Mouse (Mus musculus) liver, embryonic 15.5 days (tissue): ENCODE measurements around the gene Trmt112. TPM values are rescaled to one million over a fixed set of nuclear protein-coding genes. Genes with fewer than 3 reads are reported as not detected.

Experiments used
- ATAC-seq: fragments of 200-750 bp; cut with Nextera tagmentation; 2 replicates; pipeline ENCODE4 v1.8.0; 2017; ENCODE audit warnings: moderate number of reproducible peaks, mild to moderate bottlenecking, moderate library complexity; ENCODE audit not compliant: insufficient read depth
- H3K27ac ChIP-seq: fragments of 300-500 bp; sonication (generic); replicated peaks from 2 replicates; pipeline ENCODE4 v1.5.1; 2015; ENCODE audit warnings: mild to moderate bottlenecking, inconsistent platforms
- H3K27me3 ChIP-seq: fragments of 300-500 bp; sonication (generic); 2 replicates; pipeline ENCODE4 v1.6.1; 2015; ENCODE audit warnings: mild to moderate bottlenecking, inconsistent platforms
- H3K36me3 ChIP-seq: fragments of 300-500 bp; sonication (generic); replicated peaks from 2 replicates; pipeline ENCODE4 v1.6.1; 2015; ENCODE audit warnings: moderate library complexity, mild to moderate bottlenecking, inconsistent platforms
- H3K4me1 ChIP-seq: fragments of 300-500 bp; sonication (generic); replicated peaks from 2 replicates; pipeline ENCODE4 v1.6.1; 2015; ENCODE audit warnings: inconsistent platforms
- H3K4me2 ChIP-seq: fragments of 300-500 bp; sonication (generic); 2 replicates; pipeline ENCODE4 v1.6.1; 2015; ENCODE audit warnings: moderate library complexity, mild to moderate bottlenecking, inconsistent platforms
- H3K4me3 ChIP-seq: fragments of 300-500 bp; sonication (generic); replicated peaks from 2 replicates; pipeline ENCODE4 v1.5.1; 2015; ENCODE audit warnings: mild to moderate bottlenecking, inconsistent platforms
- H3K9ac ChIP-seq: fragments of 300-500 bp; sonication (generic); 2 replicates; pipeline ENCODE4 v1.6.1; 2015; ENCODE audit warnings: moderate library complexity, mild to moderate bottlenecking, inconsistent platforms
- H3K9me3 ChIP-seq: fragments of 300-500 bp; sonication (generic); replicated peaks from 2 replicates; pipeline ENCODE4 v1.6.1; 2016; ENCODE audit warnings: inconsistent platforms
- WGBS: fragments of 180-500 bp; shearing (Covaris S2); methylation state at CpG from one replicate; pipeline ENCODE4 v1.1.7; 2015; ENCODE audit warnings: mixed read lengths; ENCODE audit not compliant: insufficient replicate concordance; 5-methylcytosine and 5-hydroxymethylcytosine counted together
- polyA plus RNA-seq: library from polyadenylated mRNA; unstranded; fragments of >200 nt; fragmentation: Nextera tagmentation; extraction: Ambion mirVana; gene quantifications from 2 replicates; pipeline ENCODE4 v1.2.1, GENCODE M21; 2015

The Trmt112 gene
- polyA plus RNA-seq, 1 experiment from 2014 or later = 67.9 TPM

DNA sequence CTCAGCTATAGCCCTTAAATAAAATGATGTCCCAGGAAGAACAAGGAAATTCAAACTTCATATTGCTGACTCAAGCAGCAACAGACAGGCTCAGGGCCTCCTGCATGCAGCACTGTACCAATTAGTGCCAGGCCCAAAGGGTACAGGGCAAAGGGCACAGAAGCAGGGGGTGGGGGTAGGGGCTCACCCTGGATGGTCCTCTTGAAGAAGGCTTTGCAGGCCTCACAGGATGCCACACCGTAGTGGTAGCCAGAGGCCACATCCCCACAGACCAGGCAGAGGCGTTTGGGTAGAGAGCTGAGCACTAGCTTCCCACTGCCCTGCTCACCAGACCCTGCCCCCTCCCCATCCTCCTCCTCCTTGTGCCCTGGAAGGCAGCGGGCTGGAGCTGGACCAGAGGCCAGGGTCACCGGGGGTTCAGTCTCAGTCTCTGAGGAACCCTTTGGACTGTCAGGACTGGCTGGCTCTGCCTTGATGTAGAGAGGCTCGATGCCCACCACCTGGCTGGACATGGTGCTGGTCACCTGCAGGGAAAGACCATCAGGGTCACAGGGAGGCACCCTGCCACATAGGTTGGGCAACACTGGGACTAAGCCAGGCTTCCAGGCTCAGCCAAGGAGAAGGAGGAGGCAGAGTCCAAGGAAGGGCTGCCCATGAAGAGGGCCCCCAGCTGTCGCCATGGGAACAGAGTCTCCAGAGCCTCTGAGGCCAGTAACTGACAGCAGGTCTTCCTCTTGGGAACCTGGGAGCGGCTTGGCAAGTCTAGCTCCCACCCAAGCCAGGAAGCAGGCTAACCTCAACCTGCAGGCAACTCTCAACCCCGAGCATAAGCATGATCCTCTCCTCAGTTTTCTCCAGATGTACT, 10.6 kb downstream of the Trmt112 start:
- Histone ChIP-seq H3K9me3 (no peaks in the 10 kb centered on the region), H3K4me3 (peak overlapping the region; percentile 84), H3K36me3 (no peaks in the 10 kb centered on the region), H3K27me3 (peaks cover 26% of the 10 kb centered on the region), H3K27ac (peak overlapping the region; percentile 88; the same call in 1 of the 2 replicates), H3K4me1 (peaks cover 65% of the 10 kb centered on the region), H3K4me2 (peak overlapping the region; percentile 100), H3K9ac (peak overlapping the region; percentile 86)
- 45% methylated on average over 8 of the region's 8 CpGs for WGBS
- ATAC-seq = no peak

GRCm38 (mm10) chr19:6920741-6921636, 11.5 kb downstream of the Trmt112 start:
- Histone ChIP-seq H3K27ac (peak overlapping the region; percentile 88), H3K9me3 (no peaks in the 10 kb centered on the region), H3K9ac (peak overlapping the region; percentile 86), H3K4me3 (peak overlapping the region; percentile 84), H3K27me3 (peaks cover 35% of the 10 kb centered on the region), H3K36me3 (no peaks in the 10 kb centered on the region), H3K4me1 (peaks cover 65% of the 10 kb centered on the region), H3K4me2 (peak overlapping the region; percentile 100)
- ATAC-seq = peak; percentile 10; the same call in 1 of the 2 replicates
- WGBS = under 1% methylated on average over 46 of the region's 48 CpGs

DNA sequence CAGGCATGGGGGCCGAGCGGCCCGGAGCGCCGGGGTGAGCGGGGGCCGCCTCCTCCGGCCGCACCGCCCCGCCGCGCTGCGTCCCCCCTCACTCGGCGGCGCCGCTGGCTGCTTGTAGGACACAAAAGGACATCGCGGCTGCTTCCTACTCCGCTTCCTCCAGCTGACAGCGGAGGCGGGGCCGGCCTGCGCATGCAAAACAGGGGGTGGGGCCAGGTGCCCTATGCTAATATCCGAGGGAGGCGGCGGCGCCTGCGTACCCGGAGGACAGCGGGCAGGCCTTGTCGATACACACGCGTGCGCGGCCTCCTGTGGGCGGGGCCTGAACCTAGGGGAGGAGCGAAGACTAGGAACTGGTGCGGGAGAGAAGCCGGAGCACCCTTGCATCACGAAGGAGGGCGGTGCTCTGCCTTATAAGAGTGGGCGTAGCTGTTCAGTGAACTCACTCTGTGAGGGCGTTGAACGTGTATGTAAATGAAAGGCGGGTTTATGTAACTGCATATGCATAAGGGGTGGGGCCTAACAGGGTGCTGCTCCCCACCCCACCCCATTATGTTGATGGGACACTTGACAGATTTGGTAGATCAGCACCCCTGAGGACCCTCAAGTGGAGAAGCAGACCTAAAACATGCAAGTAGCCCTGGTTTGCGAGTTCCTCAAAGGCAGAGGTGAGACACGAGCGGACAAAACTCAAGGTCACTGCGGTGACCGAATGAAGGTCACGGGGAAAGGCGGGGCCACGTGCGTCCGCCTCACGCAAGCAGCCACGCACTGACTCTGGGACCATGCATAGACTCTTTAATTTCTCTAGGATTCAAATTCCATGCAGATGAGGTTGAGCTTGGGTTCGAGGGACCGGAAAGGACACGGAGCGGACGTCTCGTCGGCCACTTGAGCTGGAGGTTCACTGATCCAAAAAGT, 12.4 kb downstream of the Trmt112 start, which contains the start of gene Esrra:
Esrra (minus strand) TSS at position 167 of the 921 bp plus-strand sequence.
- peak within 1 kb of the TSS; percentile 88 for H3K27ac ChIP-seq
- peak within 1 kb of the TSS; percentile 86 for H3K9ac ChIP-seq
- H3K36me3 ChIP-seq = no peaks in the 10 kb centered on the region
- peaks cover 44% of the 10 kb centered on the region for H3K27me3 ChIP-seq
- peaks cover 62% of the 10 kb centered on the region for H3K4me1 ChIP-seq
- H3K9me3 ChIP-seq = no peaks in the 10 kb centered on the region
- WGBS = under 1% methylated on average over 61 of the region's 66 CpGs
- peak; percentile 92 for ATAC-seq
- H3K4me2 ChIP-seq = peak within 1 kb of the TSS; percentile 100
- H3K4me3 ChIP-seq = peak within 1 kb of the TSS; percentile 84

- ATAC-seq = no peak
- H3K4me3 ChIP-seq = peak overlapping the region; percentile 84
- H3K36me3 ChIP-seq = no peaks in the 10 kb centered on the region
These were observed 13.6 kb downstream of the Trmt112 start for GRCm38 (mm10) chr19:6922901-6923735.

DNA sequence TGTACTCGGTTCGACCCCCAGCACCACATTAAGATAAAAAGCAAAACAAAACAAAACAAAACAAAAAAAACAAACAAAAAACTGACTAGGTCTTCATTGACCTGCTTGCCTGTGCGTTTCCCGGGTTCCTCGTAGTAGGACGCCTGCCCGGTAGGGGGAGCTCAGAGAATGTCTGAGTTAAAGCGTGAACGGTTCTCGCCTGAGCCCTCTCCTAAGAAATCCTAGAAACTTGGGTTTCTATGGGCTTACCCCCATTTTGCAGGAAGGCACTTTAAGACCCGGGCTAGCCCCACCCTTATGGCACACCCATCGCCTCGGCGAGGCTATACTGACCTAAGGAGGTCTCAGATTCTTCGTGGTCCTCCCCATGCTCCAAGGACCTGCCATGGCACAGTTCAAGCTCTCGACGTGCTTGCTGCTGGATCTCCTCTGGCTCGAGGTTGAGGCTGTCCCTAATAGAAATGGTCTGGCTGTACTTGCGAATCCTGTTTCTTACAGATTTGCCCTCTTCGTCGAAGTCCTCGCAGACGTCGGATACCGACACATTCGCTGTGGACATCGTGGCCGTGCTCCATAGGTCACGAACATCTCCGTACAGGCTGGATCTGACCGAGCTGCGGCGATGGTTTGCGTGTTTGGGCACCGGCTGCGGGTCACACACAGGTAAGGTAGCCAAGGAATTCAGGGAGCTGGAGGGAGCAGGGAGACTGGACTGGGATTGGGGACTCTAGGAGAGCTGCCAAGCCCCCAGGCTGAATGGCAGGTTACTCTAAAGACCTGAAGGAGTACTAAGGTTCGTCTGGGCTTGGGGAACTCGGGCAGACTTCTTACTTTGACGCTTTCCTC, 15.2 kb downstream of the Trmt112 start:
- Histone ChIP-seq H3K4me1 (peaks cover 59% of the 10 kb centered on the region), H3K27me3 (peaks cover 72% of the 10 kb centered on the region), H3K9me3 (no peaks in the 10 kb centered on the region), H3K9ac (no peak overlapping the region), H3K4me2 (peak overlapping the region; percentile 46), H3K27ac (no peak overlapping the region), H3K4me3 (peak overlapping the region; percentile 10; the same call in 1 of the 2 replicates), H3K36me3 (no peaks in the 10 kb centered on the region)
- 4% methylated on average over 39 of the region's 39 CpGs for WGBS
- ATAC-seq = no peak

More at GRCm38 (mm10) chr19:6922901-6923735, 13.6 kb downstream of the Trmt112 start:
- H3K4me2 ChIP-seq = peak overlapping the region; percentile 100
- H3K4me1 ChIP-seq = peaks cover 63% of the 10 kb centered on the region
- H3K27ac ChIP-seq = no peak overlapping the region
- 54% methylated on average over 6 of the region's 6 CpGs for WGBS
- peaks cover 56% of the 10 kb centered on the region for H3K27me3 ChIP-seq
- peak overlapping the region; percentile 58 for H3K9ac ChIP-seq
- no peaks in the 10 kb centered on the region for H3K9me3 ChIP-seq

DNA sequence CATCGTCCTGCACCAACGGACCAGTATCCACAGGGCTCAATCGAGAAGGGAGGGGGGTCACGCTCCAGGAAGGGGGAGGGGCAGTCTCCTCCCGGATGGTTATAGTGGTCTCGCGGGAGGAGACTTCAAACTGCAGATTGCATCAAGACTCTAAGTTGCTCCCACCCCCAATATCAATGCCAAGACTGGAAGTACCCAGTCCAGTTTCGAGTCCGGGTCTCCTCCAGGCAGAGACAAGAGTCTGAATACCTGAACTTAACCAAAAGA, 15.7 kb downstream of the Trmt112 start, which contains the start of gene Catsperz:
Catsperz (minus strand) TSS at position 74 of the 267 bp plus-strand sequence.
- Histone ChIP-seq H3K4me2 (peak within 1 kb of the TSS; percentile 46), H3K4me1 (peaks cover 54% of the 10 kb centered on the region), H3K27me3 (peaks cover 78% of the 10 kb centered on the region), H3K9me3 (no peaks in the 10 kb centered on the region), H3K27ac (no peak within 1 kb of the TSS), H3K4me3 (peak within 1 kb of the TSS; percentile 10; the same call in 1 of the 2 replicates), H3K36me3 (no peaks in the 10 kb centered on the region), H3K9ac (no peak within 1 kb of the TSS)
- no peak for ATAC-seq
- 3% methylated on average over 9 of the region's 9 CpGs for WGBS

GRCm38 (mm10) chr19:6925611-6926329, 16.3 kb downstream of the Trmt112 start:
- no peak overlapping the region for H3K27ac ChIP-seq
- H3K9ac ChIP-seq = no peak overlapping the region
- WGBS = 16% methylated on average over 40 of the region's 40 CpGs
- no peak overlapping the region for H3K4me3 ChIP-seq
- peaks cover 83% of the 10 kb centered on the region for H3K27me3 ChIP-seq
- peak overlapping the region; percentile 46 for H3K4me2 ChIP-seq
- H3K36me3 ChIP-seq = no peaks in the 10 kb centered on the region
- peaks cover 49% of the 10 kb centered on the region for H3K4me1 ChIP-seq
- no peaks in the 10 kb centered on the region for H3K9me3 ChIP-seq
- ATAC-seq = no peak

GRCm38 (mm10) chr19:6926559-6927255, 17.2 kb downstream of the Trmt112 start:
- no peak overlapping the region for H3K27ac ChIP-seq
- ATAC-seq = no peak
- no peak overlapping the region; the same call in 1 of the 2 replicates for H3K4me3 ChIP-seq
- H3K36me3 ChIP-seq = no peaks in the 10 kb centered on the region
- peaks cover 92% of the 10 kb centered on the region for H3K27me3 ChIP-seq
- H3K9ac ChIP-seq = no peak overlapping the region
- H3K4me2 ChIP-seq = peak overlapping the region; percentile 33
- peaks cover 41% of the 10 kb centered on the region for H3K4me1 ChIP-seq
- no peaks in the 10 kb centered on the region for H3K9me3 ChIP-seq
- WGBS = 12% methylated on average over 26 of the region's 26 CpGs
